Mouse (Mus musculus): ENCODE results near the gene Tagln3.

DNA sequence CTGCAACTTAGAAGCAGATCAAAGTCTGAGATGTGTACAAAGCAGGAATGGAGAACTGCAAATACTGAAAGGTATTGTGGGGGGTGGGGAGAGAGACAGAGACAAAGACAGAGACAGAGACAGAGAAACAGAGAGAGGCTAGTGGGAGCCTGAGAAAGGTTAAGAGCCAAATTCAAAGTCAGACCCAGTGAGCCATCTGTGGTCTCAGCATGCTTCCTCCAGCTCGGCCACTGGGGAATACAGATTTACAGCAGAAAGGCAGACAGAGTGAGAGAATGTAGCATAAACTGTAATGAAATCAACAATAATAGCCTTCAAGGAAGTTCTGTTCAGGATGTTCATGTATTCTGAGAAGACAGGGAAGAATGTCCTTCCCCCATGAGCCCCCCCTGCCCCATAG lies 10.5 kb downstream of the Tagln3 start:
- TF ChIP-seq CTCF (IDR thresholded peaks at IDR 0.05; ENCODE audit: low read depth) = no peak
- no peak for TF ChIP-seq EP300 (optimal IDR thresholded peaks at IDR 0.05)
